Mouse (Mus musculus): ENCODE measurements around the gene Myo5c.

DNA sequence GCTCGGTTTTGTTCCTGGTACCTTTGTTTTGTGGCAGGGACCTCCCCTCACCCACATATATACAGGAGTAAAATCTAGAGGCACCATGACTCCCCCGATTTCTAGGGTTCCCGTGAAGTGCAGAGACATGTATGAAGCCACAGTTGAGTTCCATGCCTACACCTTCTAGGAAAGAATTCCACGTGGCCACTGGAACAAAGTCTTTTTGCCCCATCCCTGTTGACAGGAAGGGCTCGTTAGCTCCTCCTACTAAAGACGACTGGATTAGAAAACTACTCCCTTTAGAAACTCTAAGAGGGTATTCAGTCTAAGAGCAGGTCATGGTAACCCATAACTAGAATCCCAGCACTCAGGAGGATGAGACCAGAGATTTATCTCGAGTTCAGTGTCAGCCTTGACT, 72.5 kb downstream of the Myo5c start:
- no peak for TF ChIP-seq CTCF (IDR thresholded peaks at IDR 0.05; ENCODE audit: low read depth, low read length)
- no peak for TF ChIP-seq GATA1 (IDR thresholded peaks at IDR 0.05; ENCODE audit: borderline replicate concordance, low read length)
- no peak for TF ChIP-seq GATA2 (IDR thresholded peaks at IDR 0.05; ENCODE audit: borderline replicate concordance, low read depth, low read length)
- TF ChIP-seq POLR2AphosphoS5 (IDR thresholded peaks at IDR 0.05; ENCODE audit: insufficient replicate concordance, low read depth, low read length) = no peak
